Mouse (Mus musculus) gastrocnemius, postnatal 10 days (tissue): ENCODE data around the gene Tm9sf4. TPM values are rescaled to one million over a fixed set of nuclear protein-coding genes. Genes with fewer than 3 reads are reported as not detected.

Experiments
- DNase-seq: peaks from one replicate; pipeline ENCODE4 v3.0.0; 2021; ENCODE audit warnings: mixed read lengths
- total RNA-seq, 2 experiments: library from RNA; stranded (reverse); gene quantifications; 2 replicates each; pipeline ENCODE4 v1.2.3; 2021

Gene Tm9sf4
- total RNA-seq, 2 experiments from 2014 or later = 49.4 to 67.7 TPM

DNA sequence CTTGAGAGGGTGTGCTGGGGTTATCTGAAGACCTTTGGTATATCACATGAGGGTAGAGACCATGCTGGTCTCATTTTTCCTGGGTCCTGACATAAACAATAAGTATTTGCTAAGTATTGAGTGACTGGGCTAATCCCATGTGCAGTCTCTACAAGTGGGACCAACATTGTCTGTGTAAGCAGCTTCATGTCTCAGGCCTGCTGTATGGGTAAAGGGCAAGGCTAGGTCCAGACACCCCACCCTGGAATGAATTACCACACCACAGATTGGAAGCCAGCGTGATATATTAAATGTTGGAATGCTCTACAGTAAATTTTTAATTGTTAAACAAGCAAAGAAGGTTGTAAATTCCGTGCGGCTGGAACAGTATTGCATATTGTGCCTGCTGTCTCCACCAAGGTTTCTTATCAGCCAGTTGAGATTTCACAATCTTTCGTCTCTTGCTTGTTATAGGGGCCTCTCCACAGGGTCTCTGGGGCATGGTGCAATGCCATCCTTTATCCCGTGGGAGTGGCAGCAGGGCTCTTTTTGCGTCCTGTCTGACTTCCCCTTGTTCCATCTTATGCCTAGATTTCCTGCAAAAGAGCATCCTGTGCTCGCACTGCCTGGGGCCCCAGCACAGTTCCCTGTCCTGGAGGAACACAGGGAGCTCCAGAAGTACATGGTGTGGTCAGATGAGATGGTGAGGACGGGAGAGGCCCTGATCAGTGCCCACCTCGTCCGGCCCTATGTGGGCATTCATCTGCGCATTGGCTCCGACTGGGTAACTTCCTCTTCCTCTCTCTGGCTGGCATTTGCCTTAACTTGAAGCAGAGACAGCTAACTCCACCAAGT, 98.1 kb downstream of the Tm9sf4 start:
- DNase-seq = no peak

Other genes starting within 250 kb of the Tm9sf4 start
- 100 to 1,000 TPM; 111 to 112 TPM for gene Mylk2, start 250.0 kb upstream of the Tm9sf4 start, total RNA-seq
- 1 to 10 TPM; 4.6 to 6.5 TPM for gene Foxs1, start 228.1 kb upstream of the Tm9sf4 start, total RNA-seq
- gene Dusp15, start 209.6 kb upstream of the Tm9sf4 start, total RNA-seq = 1 to 10 TPM; 2.5 to 3.1 TPM
- not detected for gene Ttll9, start 198.8 kb upstream of the Tm9sf4 start, total RNA-seq
- gene Pdrg1, start 145.9 kb upstream of the Tm9sf4 start, total RNA-seq = 10 to 100 TPM; 58.6 to 61.5 TPM
- under 1 TPM; 0.41 to 0.42 TPM for gene Xkr7, start 129.5 kb upstream of the Tm9sf4 start, total RNA-seq
- gene Ccm2l, start 95.3 kb upstream of the Tm9sf4 start, total RNA-seq = 10 to 100 TPM in 1 of 2 experiments, 1 to 10 TPM in 1; 7.6 to 12.6 TPM
- 1 to 10 TPM in 1 of 2 experiments, under 1 TPM in 1; 0.85 to 2.3 TPM for gene Hck, start 52.8 kb upstream of the Tm9sf4 start, total RNA-seq
- gene Tspyl3, start 64.1 kb downstream of the Tm9sf4 start, total RNA-seq = 1 to 10 TPM; 2.5 to 2.7 TPM
- gene Plagl2, start 80.1 kb downstream of the Tm9sf4 start, total RNA-seq = 10 to 100 TPM in 1 of 2 experiments, 1 to 10 TPM in 1; 8.3 to 11.9 TPM
- gene Pofut1, start 80.2 kb downstream of the Tm9sf4 start, total RNA-seq = 10 to 100 TPM; 24.1 to 29.2 TPM
- 1 to 10 TPM; 6.0 to 6.9 TPM for gene Kif3b, start 130.1 kb downstream of the Tm9sf4 start, total RNA-seq
- gene Asxl1, start 184.5 kb downstream of the Tm9sf4 start, total RNA-seq = 10 to 100 TPM; 14.7 to 19.6 TPM